Mouse (Mus musculus) lung, postnatal 0 days (tissue): ENCODE measurements around the gene Fam189b. TPM values are rescaled to one million over a fixed set of nuclear protein-coding genes. Genes with fewer than 3 reads are reported as not detected.

Experiments used
- ATAC-seq: fragments of 200-750 bp; cut with Nextera tagmentation; 2 replicates; pipeline ENCODE4 v1.8.0; 2017; ENCODE audit warnings: moderate library complexity
- DNase-seq: peaks from one replicate; pipeline ENCODE4 v3.0.0-alpha.2; 2016; ENCODE audit warnings: low spot score
- H3K27ac ChIP-seq: fragments of 300-500 bp; sonication (generic); 2 replicates; pipeline ENCODE4 v1.5.1; 2014; ENCODE audit warnings: antibody characterized with exemption, mild to moderate bottlenecking, low read length, mixed read lengths
- H3K27me3 ChIP-seq: fragments of 300-500 bp; sonication (generic); replicated peaks from 2 replicates; pipeline ENCODE4 v1.6.1; 2014; ENCODE audit warnings: low read length, mixed read lengths; ENCODE audit not compliant: insufficient read depth
- H3K36me3 ChIP-seq: fragments of 300-500 bp; sonication (generic); 2 replicates; pipeline ENCODE4 v1.6.1; 2014; ENCODE audit warnings: low read length, mixed read lengths; ENCODE audit not compliant: insufficient read depth
- H3K4me1 ChIP-seq: fragments of 300-500 bp; sonication (generic); 2 replicates; pipeline ENCODE4 v1.6.1; 2014; ENCODE audit warnings: antibody characterized with exemption, low read depth, low read length, mixed read lengths; ENCODE audit not compliant: insufficient read depth
- H3K4me2 ChIP-seq: fragments of 300-500 bp; sonication (generic); replicated peaks from 2 replicates; pipeline ENCODE4 v1.6.1; 2014; ENCODE audit warnings: low read depth, mild to moderate bottlenecking, low read length, moderate library complexity, mixed read lengths
- H3K4me3 ChIP-seq: fragments of 300-500 bp; sonication (generic); 2 replicates; pipeline ENCODE4 v1.5.1; 2014; ENCODE audit warnings: low read depth, low read length
- H3K9ac ChIP-seq: fragments of 300-500 bp; sonication (generic); replicated peaks from 2 replicates; pipeline ENCODE4 v1.6.1; 2014; ENCODE audit warnings: low read depth, mild to moderate bottlenecking
- H3K9me3 ChIP-seq: fragments of 300-500 bp; sonication (generic); 2 replicates; pipeline ENCODE4 v1.6.1; 2016; ENCODE audit warnings: low read length, mixed read lengths
- CTCF ChIP-seq: IDR thresholded peaks from 2 replicates; pipeline ENCODE4 v1.5.1; 2016; ENCODE audit warnings: antibody characterized with exemption, mild to moderate bottlenecking
- EP300 ChIP-seq: IDR thresholded peaks from 2 replicates; pipeline ENCODE4 v1.6.1; 2016; ENCODE audit warnings: antibody characterized with exemption, mild to moderate bottlenecking, control low read depth
- WGBS: fragments of 180-500 bp; shearing (Covaris S2); extraction: QIAGEN DNeasy Blood & Tissue Kit; methylation state at CpG from one replicate; pipeline ENCODE4 v1.1.7; 2014; 5-methylcytosine and 5-hydroxymethylcytosine counted together
- polyA plus RNA-seq: library from polyadenylated mRNA; unstranded; fragments of >200 nt; fragmentation: Nextera tagmentation; extraction: Ambion mirVana; gene quantifications from 2 replicates; pipeline ENCODE4 v1.2.1, GENCODE M21; 2015

The Fam189b gene
- polyA plus RNA-seq, 1 experiment from 2014 or later = 6.6 TPM

- no peak for ATAC-seq
- Histone ChIP-seq H3K27ac (no peak overlapping the region), H3K9ac (no peak overlapping the region), H3K4me1 (peaks cover 11% of the 10 kb centered on the region), H3K36me3 (no peaks in the 10 kb centered on the region), H3K9me3 (no peaks in the 10 kb centered on the region), H3K27me3 (no peaks in the 10 kb centered on the region), H3K4me2 (peak overlapping the region; percentile 27; the same call in 1 of the 2 replicates), H3K4me3 (no peak overlapping the region)
- DNase-seq = no peak
- WGBS = 55% methylated on average over 11 of the region's 11 CpGs
- TF ChIP-seq EP300 (no peak), CTCF (no peak)
Observed at GRCm38 (mm10) chr3:89224796-89225195, 41.9 kb downstream of the Fam189b start.

DNA sequence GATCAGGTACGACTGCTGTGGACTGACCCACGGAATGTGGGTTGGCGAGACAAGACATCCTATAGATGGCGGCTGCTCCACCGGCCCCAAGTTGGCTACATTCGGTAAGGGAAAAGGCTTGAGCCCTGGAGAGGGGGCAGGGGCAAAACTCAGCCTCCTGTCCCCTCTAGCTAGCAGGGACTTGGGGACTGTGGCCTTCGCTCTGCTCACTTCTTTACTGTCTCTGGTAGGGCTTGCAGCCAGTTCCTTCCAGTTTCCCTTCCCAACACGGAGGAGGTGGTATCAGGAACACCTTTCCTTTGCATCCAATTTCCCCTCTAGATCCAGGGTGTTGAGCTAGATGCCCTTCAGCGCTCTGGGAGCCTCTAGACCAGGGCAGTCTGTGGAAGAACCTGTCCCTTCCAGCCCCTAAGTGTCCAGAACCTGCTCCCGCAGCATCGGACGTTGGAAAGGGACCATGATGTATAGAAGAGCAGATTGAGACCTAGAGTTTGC, 42.4 kb downstream of the Fam189b start:
- Histone ChIP-seq H3K4me1 (peaks cover 11% of the 10 kb centered on the region), H3K36me3 (no peaks in the 10 kb centered on the region), H3K9ac (no peak overlapping the region), H3K4me2 (peak overlapping the region; percentile 27), H3K4me3 (no peak overlapping the region), H3K27me3 (no peaks in the 10 kb centered on the region), H3K9me3 (no peaks in the 10 kb centered on the region), H3K27ac (no peak overlapping the region)
- WGBS = 53% methylated on average over 12 of the region's 12 CpGs
- no peak for DNase-seq
- ATAC-seq = no peak
- TF ChIP-seq EP300 (no peak), CTCF (no peak)

- DNase-seq = peak; percentile 56
- Histone ChIP-seq H3K9ac (no peak overlapping the region), H3K4me2 (peak overlapping the region; percentile 69), H3K27ac (no peak overlapping the region), H3K4me1 (peaks cover 11% of the 10 kb centered on the region), H3K27me3 (no peaks in the 10 kb centered on the region), H3K9me3 (no peaks in the 10 kb centered on the region), H3K36me3 (no peaks in the 10 kb centered on the region), H3K4me3 (no peak overlapping the region)
- TF ChIP-seq CTCF (no peak), EP300 (no peak)
- WGBS = 50% methylated on average over 4 of the region's 4 CpGs
- ATAC-seq = no peak
Observed at GRCm38 (mm10) chr3:89225918-89226317, 43.0 kb downstream of the Fam189b start.

GRCm38 (mm10) chr3:89226361-89226760, 43.4 kb downstream of the Fam189b start:
- Histone ChIP-seq H3K9me3 (no peaks in the 10 kb centered on the region), H3K9ac (no peak overlapping the region), H3K27ac (no peak overlapping the region), H3K4me2 (peak overlapping the region; percentile 69), H3K36me3 (no peaks in the 10 kb centered on the region), H3K27me3 (no peaks in the 10 kb centered on the region), H3K4me3 (0 out of 2 replicates have a peak overlapping the region, but pooled peaks have one; percentile 36), H3K4me1 (peaks cover 11% of the 10 kb centered on the region)
- DNase-seq (no peak), ATAC-seq (no peak)
- WGBS = 28% methylated on average over 11 of the region's 11 CpGs
- TF ChIP-seq EP300 = no peak

DNA sequence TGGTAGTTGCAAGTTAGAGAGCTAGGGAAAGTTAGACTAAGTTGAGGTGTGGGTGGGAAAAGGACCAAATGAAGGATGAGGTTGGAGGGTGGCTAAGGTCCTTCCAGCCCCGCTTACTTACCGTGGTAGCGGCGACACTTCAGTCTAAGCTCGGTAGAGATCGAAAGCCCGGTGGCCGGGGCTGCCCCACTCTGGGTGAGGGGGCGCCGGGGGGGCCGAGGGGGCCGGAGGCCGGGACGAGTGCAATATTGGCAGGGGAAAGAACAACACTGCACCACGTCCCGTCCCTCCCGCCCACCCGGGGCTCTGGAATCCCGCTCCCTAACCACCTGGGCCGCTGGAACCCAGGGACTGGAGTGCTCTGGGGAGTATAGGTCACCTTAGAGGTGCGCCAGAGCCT, 44.0 kb downstream of the Fam189b start, which contains the start of gene Mtx1:
Gene Mtx1, minus strand, starts transcription at position 189 of the 400 bp plus-strand sequence.
- Histone ChIP-seq H3K36me3 (no peaks in the 10 kb centered on the region), H3K9me3 (no peaks in the 10 kb centered on the region), H3K27me3 (no peaks in the 10 kb centered on the region), H3K4me3 (peak within 1 kb of the TSS; percentile 36), H3K9ac (no peak within 1 kb of the TSS; the same call in 1 of the 2 replicates), H3K4me2 (peak within 1 kb of the TSS; percentile 69), H3K27ac (peak within 1 kb of the TSS; percentile 85), H3K4me1 (peaks cover 11% of the 10 kb centered on the region)
- ATAC-seq = no peak
- TF ChIP-seq EP300 (no peak), CTCF (no peak)
- whole genome bisulfite sequencing = 6% methylated on average over 13 of the region's 21 CpGs
- DNase-seq = no peak

DNA sequence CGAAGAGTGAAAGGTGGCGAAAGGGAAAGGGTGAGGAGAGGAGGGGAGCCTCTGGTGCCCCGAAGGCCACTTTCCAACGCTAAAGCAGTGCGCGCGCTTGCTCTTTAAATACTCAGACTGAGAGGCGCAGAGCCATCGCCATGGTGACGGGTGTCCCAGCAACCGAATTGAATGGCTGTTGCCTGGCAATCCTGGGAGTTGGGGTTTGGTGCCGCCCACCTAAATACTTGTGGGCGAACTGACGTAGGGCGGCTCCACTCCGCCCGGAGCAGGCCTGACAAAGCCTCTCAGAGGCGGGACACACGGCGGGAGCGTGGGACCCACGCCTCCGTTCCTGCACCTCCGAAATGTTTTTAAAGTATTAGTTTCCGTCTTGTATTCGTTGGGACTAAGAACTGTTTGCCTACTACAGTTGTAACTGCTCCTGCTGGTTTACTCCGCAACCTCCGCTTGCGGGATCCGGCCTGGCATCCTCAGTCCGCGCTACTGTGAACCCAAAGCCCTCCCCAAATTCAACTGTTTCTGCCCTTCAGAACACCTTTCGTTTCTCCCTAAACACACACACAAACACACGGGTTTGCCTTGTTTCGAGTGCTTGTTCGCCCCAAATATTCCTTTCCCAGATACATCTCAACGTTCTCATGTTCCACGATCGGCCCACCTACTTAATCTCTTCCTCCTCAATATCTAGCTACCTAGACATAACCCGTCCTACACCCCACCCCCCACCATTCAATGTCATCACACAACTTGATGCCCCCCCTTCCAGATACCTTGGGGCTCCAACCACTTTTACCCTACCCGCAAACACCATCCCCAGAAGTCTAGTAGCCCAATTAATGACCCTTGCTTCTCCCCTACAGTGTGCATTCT, 44.6 kb downstream of the Fam189b start:
- WGBS = 5% methylated on average over 41 of the region's 41 CpGs
- Histone ChIP-seq H3K9ac (no peak overlapping the region; the same call in 1 of the 2 replicates), H3K27me3 (no peaks in the 10 kb centered on the region), H3K36me3 (no peaks in the 10 kb centered on the region), H3K4me2 (peak overlapping the region; percentile 69), H3K4me3 (peak overlapping the region; percentile 36), H3K9me3 (no peaks in the 10 kb centered on the region), H3K27ac (peak overlapping the region; percentile 85), H3K4me1 (peaks cover 11% of the 10 kb centered on the region)
- ATAC-seq (peak; percentile 78), DNase-seq (peak; percentile 96)
- TF ChIP-seq EP300 (no peak), CTCF (no peak)
